14 mouse cellular contexts compared by ENCODE assay signal in the genomic region with DNA sequence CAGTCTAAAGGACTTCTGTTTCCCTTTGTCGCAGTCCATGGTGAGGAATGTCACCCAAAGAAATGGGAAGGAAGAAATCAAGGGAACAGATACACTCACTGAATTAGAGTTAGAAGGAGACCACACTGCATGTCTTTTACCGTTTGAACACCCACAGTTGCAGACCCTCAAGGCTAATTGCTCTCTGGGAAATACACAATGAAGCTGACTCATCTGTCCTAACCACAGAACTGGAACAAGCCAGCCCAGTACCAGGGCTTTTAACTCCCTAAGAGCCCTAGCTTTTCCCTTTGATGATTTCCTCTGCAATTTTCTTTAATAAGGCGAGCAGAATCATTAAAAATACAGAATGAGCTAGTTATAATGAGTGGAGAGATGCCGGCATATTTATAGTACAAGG. TPM values are rescaled to one million over a fixed set of nuclear protein-coding genes. Genes with fewer than 3 reads are reported as not detected.
DNase-seq lines count a peak whose midpoint lies in the region; ATAC-seq and TF ChIP-seq lines count a peak whose summit lies in the region.
"Had no signal": no experiment of that assay in that cellular context is flagged by ENCODE, and none has a peak within 500 bp of the region (broad histone marks: within the 10 kb centered on the region; RNA-seq: fewer than 3 reads in every experiment).

No protein-coding gene starts in this region.

- WGBS in kidney, postnatal 0 days: 51% methylated on average over 4 of the region's 4 CpGs
- 23% methylated on average over 4 of the region's 4 CpGs for WGBS in forebrain, embryonic 13.5 days
- 39% methylated on average over 4 of the region's 4 CpGs for WGBS in midbrain, embryonic 16.5 days
- 64% methylated on average over 4 of the region's 4 CpGs for WGBS in intestine, embryonic 16.5 days

- H3K9me3 ChIP-seq in kidney, postnatal 0 days (replicated peaks; ENCODE audit: low read length): no peaks in the 10 kb centered on the region
- no peaks in the 10 kb centered on the region for H3K9me3 ChIP-seq in forebrain, embryonic 13.5 days (replicated peaks)
- H3K9me3 ChIP-seq in midbrain, embryonic 16.5 days (replicated peaks; ENCODE audit: control insufficient read depth, low read length, poor library complexity, severe bottlenecking): no peaks in the 10 kb centered on the region
- no peaks in the 10 kb centered on the region for H3K9me3 ChIP-seq in intestine, embryonic 16.5 days (ENCODE audit: control insufficient read depth, low read length)
- H3K9me3 ChIP-seq: neural tube, embryonic 12.5 days had no signal

- H3K27me3 ChIP-seq in kidney, postnatal 0 days (ENCODE audit: insufficient read depth, low read length): no peaks in the 10 kb centered on the region
- H3K27me3 ChIP-seq in forebrain, embryonic 13.5 days: no peaks in the 10 kb centered on the region
- H3K27me3 ChIP-seq in midbrain, embryonic 16.5 days (ENCODE audit: control insufficient read depth, insufficient read depth, low read depth, low read length): no peaks in the 10 kb centered on the region
- H3K27me3 ChIP-seq in intestine, embryonic 16.5 days (replicated peaks; ENCODE audit: control insufficient read depth, insufficient read depth, low read length): no peaks in the 10 kb centered on the region
- H3K27me3 ChIP-seq: neural tube, embryonic 12.5 days had no signal

- no peak overlapping the region for H3K9ac ChIP-seq in kidney, postnatal 0 days (ENCODE audit: low read depth, low read length)
- no peak overlapping the region for H3K9ac ChIP-seq in forebrain, embryonic 13.5 days
- no peak overlapping the region for H3K9ac ChIP-seq in midbrain, embryonic 16.5 days (ENCODE audit: low read depth, low read length)
- H3K9ac ChIP-seq in intestine, embryonic 16.5 days (ENCODE audit: low read depth, low read length): no peak overlapping the region
- H3K9ac ChIP-seq: lung, embryonic 14.5 days; neural tube, embryonic 12.5 days had no signal

- peak overlapping the region; percentile 14; the same call in 1 of the 2 replicates for H3K27ac ChIP-seq in kidney, postnatal 0 days
- H3K27ac ChIP-seq in forebrain, embryonic 13.5 days: no peak overlapping the region
- H3K27ac ChIP-seq in midbrain, embryonic 16.5 days (ENCODE audit: low read length): 0 out of 2 replicates have a peak overlapping the region, but pooled peaks have one; percentile 28
- H3K27ac ChIP-seq in intestine, embryonic 16.5 days (ENCODE audit: low read length): no peak overlapping the region
- H3K27ac ChIP-seq: neural tube, embryonic 12.5 days had no signal

- DNase-seq in kidney, postnatal 0 days (ENCODE audit: low spot score): no peak
- no peak for DNase-seq in kidney, postnatal 25 days
- DNase-seq in R1 (ENCODE audit: low read depth, low spot score): peak; percentile 8
- DNase-seq in urinary bladder, postnatal 14 days (ENCODE audit: low spot score): no peak
- DNase-seq: cerebellum, adult 18-20 months; heart, postnatal 10 days; layer of hippocampus, postnatal 36 days; lung, embryonic 14.5 days; spleen, adult 18-20 months; thymus, postnatal 4 days had no signal

- H3K36me3 ChIP-seq in kidney, postnatal 0 days (ENCODE audit: insufficient read depth, low read length): no peaks in the 10 kb centered on the region
- H3K36me3 ChIP-seq in forebrain, embryonic 13.5 days (ENCODE audit: poor library complexity, severe bottlenecking): no peaks in the 10 kb centered on the region
- no peaks in the 10 kb centered on the region for H3K36me3 ChIP-seq in midbrain, embryonic 16.5 days (ENCODE audit: control insufficient read depth, insufficient read depth, low read length)
- H3K36me3 ChIP-seq in intestine, embryonic 16.5 days (ENCODE audit: control insufficient read depth, insufficient read depth, low read length): no peaks in the 10 kb centered on the region

- TF ChIP-seq CTCF in kidney, postnatal 0 days (IDR thresholded peaks at IDR 0.05; ENCODE audit: low read depth): no peak

- no peak for ATAC-seq in kidney, postnatal 0 days (replicated peaks; ENCODE audit: low FRiP score, low read depth)
- peak; percentile 75; the same call in 1 of the 2 replicates for ATAC-seq in forebrain, embryonic 13.5 days
- ATAC-seq in midbrain, embryonic 16.5 days: peak; percentile 80
- no peak for ATAC-seq in intestine, embryonic 16.5 days

- H3K4me1 ChIP-seq in kidney, postnatal 0 days (replicated peaks; ENCODE audit: insufficient read depth, low read length): no peaks in the 10 kb centered on the region
- peaks cover 6% of the 10 kb centered on the region; the same call in 1 of the 2 replicates for H3K4me1 ChIP-seq in forebrain, embryonic 13.5 days
- peaks cover 6% of the 10 kb centered on the region; the same call in 1 of the 2 replicates for H3K4me1 ChIP-seq in midbrain, embryonic 16.5 days (ENCODE audit: control insufficient read depth, insufficient read depth, low read length)
- no peaks in the 10 kb centered on the region for H3K4me1 ChIP-seq in intestine, embryonic 16.5 days (ENCODE audit: control insufficient read depth, insufficient read depth, low read length)
- H3K4me1 ChIP-seq: neural tube, embryonic 12.5 days had no signal

- H3K4me2 ChIP-seq in kidney, postnatal 0 days (ENCODE audit: low read length): no peak overlapping the region
- H3K4me2 ChIP-seq in forebrain, embryonic 13.5 days: no peak overlapping the region
- no peak overlapping the region for H3K4me2 ChIP-seq in midbrain, embryonic 16.5 days (ENCODE audit: low read length)
- no peak overlapping the region for H3K4me2 ChIP-seq in intestine, embryonic 16.5 days (ENCODE audit: low read depth, low read length)
- H3K4me2 ChIP-seq: lung, embryonic 14.5 days; neural tube, embryonic 12.5 days had no signal

- H3K4me3 ChIP-seq in kidney, postnatal 0 days (replicated peaks; ENCODE audit: low read depth, low read length): no peak overlapping the region
- no peak overlapping the region for H3K4me3 ChIP-seq in forebrain, embryonic 13.5 days
- H3K4me3 ChIP-seq in midbrain, embryonic 16.5 days (ENCODE audit: low read depth, low read length): no peak overlapping the region
- H3K4me3 ChIP-seq in intestine, embryonic 16.5 days (ENCODE audit: low read length): no peak overlapping the region
- H3K4me3 ChIP-seq: neural tube, embryonic 12.5 days had no signal

RNA-seq across cellular contexts. Expression of gene Gpr161, which starts 48.9 kb away (rescaled TPM):
- 0.87 and 0.94 TPM in 2 replicates for polyA plus RNA-seq in kidney, postnatal 0 days (2015; fragmentation: Nextera tagmentation; extraction: Ambion mirVana)
- 3.5 and 4.1 TPM in 2 replicates for polyA plus RNA-seq in forebrain, embryonic 13.5 days (2015; fragmentation: Nextera tagmentation; extraction: Ambion mirVana)
- polyA plus RNA-seq in midbrain, embryonic 16.5 days (2015; fragmentation: Nextera tagmentation; extraction: Ambion mirVana): 4.1 and 4.7 TPM in 2 replicates
- polyA plus RNA-seq in intestine, embryonic 16.5 days (2015; fragmentation: Nextera tagmentation; extraction: Ambion mirVana): 0.69 and 0.81 TPM in 2 replicates

Comparison
In these comparisons a context has a peak if more than half of its experiments do, and no peak if none do; other contexts are left out.
1. ATAC-seq: peak in forebrain, embryonic 13.5 days (single experiment) and midbrain, embryonic 16.5 days (single experiment); none in kidney, postnatal 0 days (single experiment) and intestine, embryonic 16.5 days (single experiment).
2. H3K27ac ChIP-seq: peak in kidney, postnatal 0 days (single experiment) and midbrain, embryonic 16.5 days (single experiment); none in forebrain, embryonic 13.5 days (single experiment) and intestine, embryonic 16.5 days (single experiment).